Mouse (Mus musculus): ENCODE results near the gene G6pdx. TPM values are rescaled to one million over a fixed set of nuclear protein-coding genes. Genes with fewer than 3 reads are reported as not detected.
A peak's percentile ranks its signal among the peaks of the same experiment; 100 is the strongest.

G6pdx gene
- total RNA-seq (2021) = 10 to 100 TPM in 1 of 2 experiments, 1 to 10 TPM in 1; 5.8 to 10.6 TPM
- long read RNA-seq, experiment 1, partial matches to known transcripts = 1 of 3 reads
- long read RNA-seq, experiment 1, other reads (novel, unspliced or antisense) = 0 of 3 reads
- long read RNA-seq, experiment 2, partial matches to known transcripts = 0 of 2 reads
- long read RNA-seq, experiment 2, other reads (novel, unspliced or antisense) = 1 of 2 reads

DNA sequence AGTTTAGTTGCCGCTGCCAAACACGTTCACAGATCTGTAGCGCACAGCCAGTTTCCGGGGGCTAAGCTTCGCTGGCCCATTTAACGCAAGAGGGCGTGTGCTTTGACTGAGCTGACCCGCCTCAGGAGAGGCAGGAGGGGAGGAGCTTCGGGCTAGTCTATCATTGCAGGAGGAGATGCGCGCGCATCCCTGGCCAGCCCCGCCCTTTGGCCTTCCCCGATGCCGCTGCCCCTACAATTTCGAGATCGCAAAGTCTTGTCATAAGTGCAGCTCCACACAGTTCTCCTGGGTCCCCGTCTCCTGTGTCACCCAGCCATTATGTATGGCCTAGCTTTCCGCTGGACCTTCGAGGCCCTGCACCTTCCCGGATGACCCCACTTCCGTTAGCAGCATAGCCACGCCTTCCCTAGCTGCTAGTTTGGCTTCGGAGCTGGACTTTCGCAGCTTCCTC, at the start of gene G6pdx:
TSS of gene G6pdx (minus strand) at position 369 of the 451 bp plus-strand sequence.
- DNase-seq = peak; percentile 91 to 92

- DNase-seq = peak in 1 of 2 experiments; percentile 31
Measured at GRCm38 (mm10) chrX:74452773-74453172, 23.8 kb upstream of the G6pdx start.

DNA sequence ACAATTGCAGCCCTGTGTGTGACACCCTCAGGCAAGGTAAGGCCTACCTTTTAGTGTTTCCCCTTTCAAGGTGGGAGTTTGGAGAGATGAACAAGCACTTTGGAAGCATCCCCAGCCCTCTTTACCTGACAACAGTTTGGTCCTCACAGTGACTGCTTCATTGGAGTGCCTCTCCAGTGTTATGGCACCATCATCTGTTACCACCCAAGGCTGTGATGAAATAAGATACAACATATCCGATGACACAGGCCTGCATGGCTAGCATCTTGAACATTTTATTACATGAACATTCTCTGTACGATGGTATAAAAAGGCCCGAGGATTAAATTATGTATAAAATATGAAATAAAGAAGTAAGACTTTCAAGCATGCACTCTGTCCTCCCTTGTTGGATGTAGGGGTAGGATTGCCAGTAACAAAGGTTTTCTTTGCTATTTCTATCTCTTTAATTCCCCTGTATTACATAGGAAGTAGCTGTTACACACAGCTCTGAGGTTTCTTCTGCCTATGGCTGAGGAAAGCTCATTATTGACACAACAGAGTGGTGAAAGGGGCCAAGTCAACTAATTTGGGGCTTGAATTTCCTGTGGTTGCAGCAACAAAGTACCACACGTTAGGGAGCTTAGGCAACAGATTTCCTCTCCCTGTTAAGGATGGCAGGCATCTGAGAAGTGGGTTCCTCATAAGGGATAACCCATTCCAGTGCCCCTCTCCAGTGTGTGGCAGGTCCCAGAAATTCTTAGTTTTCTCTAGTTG, 22.3 kb upstream of the G6pdx start:
- DNase-seq = no peak

DNA sequence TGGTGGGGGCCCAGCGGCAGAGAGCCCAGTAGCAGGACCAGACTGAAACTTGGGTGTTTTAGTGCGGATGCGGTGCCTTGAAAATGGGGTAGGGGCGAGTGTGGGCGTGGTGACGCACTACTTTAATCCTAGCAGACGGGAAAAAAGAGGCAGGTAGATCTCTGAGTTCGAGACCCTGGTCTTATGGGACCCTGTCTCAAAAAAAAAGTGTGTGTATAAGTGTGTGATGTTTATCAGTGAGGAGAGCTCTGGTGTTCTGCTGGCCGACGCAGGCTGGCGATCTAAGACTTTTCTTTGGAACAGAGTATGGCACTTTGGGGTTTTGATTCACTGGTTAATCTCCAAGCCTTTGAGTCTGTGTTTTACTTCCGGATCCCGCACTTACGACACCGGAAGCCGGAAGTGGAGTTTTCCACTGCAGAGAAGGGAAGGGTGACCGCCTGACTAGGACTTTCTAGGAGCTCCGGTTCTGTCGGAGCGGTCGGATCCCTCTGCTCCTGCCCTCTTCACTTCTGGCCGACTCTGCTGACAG, 362 bp upstream of the G6pdx start:
- DNase-seq = peak; percentile 88

DNA sequence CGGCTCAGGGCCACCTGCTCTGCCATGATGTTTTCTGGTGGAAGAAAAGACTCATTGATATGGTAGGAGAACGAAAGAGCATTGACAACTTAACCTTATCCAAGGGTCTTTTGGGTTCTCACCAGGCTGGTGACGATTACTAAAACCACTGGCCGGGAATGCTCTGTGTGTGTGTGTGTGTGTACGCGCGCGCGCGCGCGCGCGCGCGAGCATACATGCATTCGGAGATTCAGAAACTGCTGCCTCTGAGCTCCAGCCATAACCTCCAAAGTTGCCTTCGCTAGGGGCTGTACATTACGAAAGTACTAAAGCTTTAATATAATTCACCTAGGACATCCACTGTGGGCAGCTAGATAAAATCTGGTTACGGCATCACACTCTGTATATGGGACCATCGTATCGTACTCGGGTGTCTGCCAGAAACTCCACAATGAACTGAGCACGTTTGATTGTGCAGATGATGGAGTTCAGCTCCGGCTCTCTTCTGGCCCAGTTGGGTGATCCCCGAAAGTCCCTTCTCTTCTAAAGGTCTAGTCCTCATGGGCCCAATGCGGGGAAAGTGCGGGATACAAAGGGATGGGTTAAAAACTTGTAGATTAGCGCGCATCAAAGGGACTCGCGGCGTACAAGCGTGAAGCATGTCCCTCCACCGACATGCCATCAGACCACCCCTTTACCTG, 708 bp downstream of the G6pdx start:
- DNase-seq = no peak

GRCm38 (mm10) chrX:74427116-74427515, 1.9 kb downstream of the G6pdx start:
- DNase-seq = no peak

- no peak for DNase-seq
Measured at GRCm38 (mm10) chrX:74426256-74426655, 2.7 kb downstream of the G6pdx start.

DNA sequence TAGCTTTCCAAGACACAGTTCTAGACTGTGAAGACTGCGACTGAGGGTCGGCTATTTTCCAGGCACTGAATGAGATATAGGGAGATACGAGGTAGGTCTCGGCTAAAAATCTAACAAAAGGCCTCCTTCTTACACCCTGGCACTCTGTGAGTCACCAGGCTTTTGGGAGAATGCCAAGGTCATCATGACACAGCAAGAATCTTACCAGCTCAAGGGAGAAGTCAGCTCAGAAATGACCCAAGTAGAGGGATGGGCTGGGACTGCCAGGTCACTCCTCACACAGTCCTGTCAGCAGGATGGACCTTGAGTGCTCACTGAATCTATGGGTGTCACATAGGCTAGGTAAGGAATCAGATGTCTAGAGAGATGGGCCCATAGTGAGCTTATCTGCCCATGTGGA, 3.8 kb downstream of the G6pdx start:
- peak; percentile 44 to 60 for DNase-seq

GRCm38 (mm10) chrX:74424443-74424842, 4.6 kb downstream of the G6pdx start:
- DNase-seq = peak; percentile 8 to 33

DNA sequence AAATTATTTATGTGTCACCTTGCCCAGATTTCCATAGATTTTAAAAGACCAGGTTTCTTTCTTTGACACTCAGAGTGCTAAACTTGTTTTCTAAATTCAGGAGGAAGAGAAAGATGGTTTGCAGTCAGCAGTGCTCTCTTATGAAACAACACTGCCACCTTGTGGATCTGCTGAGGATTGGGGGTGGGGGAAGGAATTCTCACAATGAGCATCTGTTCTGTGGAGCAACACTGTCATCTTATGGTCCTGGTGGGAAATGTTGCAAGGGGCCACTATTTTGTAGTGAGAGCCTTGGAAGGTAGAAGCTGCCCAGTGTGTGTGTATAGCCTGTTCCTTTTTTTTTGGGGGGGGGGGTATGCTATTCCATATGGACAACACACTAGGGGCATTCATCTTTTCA, 15.6 kb downstream of the G6pdx start:
- DNase-seq = peak; percentile 65 to 79

DNA sequence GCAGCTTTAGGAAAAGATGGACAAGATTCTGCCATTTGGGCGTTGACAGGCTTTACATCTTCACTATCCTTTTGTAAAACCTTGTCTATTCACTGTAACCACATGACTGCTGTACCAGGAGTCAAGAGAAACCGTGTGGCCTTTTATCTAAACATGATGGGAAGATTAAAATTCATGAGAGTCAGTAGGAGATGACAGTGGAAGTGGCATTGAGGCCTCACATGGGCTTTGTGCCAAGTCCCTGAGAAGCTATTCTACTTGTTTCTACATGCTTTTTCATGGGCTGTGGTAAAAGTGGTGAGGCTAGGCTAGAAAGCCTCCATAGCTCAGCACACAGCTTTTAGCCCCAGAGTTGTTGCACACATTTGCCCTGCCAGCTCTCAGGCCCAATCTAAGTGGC, 20.7 kb downstream of the G6pdx start:
- DNase-seq = no peak

GRCm38 (mm10) chrX:74400136-74400535, 28.9 kb downstream of the G6pdx start:
- no peak for DNase-seq

DNA sequence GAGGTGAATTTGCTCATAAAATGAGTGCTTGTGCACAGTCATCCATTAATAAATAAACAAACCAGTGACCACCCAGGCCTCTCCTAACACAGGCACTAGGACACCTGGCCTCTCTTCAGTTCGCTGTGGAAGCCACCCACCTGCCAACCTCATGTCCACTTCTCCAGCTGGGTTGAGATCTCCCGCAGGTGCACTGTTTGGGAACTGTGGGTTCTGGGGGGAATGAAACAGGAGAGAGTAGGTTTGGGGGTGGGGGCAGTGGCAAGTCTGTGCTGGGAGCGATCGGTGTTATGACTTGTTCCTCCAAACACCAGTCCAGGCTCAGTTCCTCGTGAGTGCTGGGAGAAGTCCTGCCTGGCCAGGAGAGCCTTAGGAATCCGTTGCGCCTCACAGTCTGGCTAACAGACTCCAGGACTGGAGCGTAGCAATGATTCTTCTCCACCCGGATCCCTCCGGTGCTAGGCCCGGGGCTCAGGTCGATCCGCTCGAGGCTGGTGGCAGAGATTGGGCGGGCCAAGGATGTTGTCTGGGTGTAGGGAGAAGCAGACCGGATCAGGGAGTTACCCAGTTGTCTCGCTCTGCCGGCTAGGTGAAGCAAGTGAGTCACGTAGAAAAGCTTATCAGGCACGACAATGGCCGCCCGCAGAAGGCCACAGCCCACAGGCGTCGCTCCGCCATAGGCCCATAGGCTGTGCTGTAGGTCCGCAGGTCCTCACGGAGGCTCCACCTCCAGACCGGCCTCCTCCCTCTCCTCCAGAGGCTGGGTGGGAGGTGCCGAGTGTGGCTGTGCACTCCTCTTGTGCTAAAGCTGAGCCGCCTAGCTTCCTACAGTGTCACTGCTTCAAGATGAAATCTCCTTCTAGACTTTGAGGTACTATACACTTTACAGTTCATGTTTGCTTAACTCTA, 36.2 kb downstream of the G6pdx start, which contains the start of the genes Fam3a and Ikbkg:
TSS of gene Fam3a (minus strand) at position 738 of the 909 bp plus-strand sequence.
TSS of gene Ikbkg (plus strand) at position 756 of the 909 bp plus-strand sequence.
- peak; percentile 80 to 92 for DNase-seq

- DNase-seq = no peak
Measured at GRCm38 (mm10) chrX:74388153-74388552, 40.8 kb downstream of the G6pdx start.

GRCm38 (mm10) chrX:74384451-74384850, 44.5 kb downstream of the G6pdx start:
- no peak for DNase-seq

- peak; percentile 88 to 93 for DNase-seq
Measured at GRCm38 (mm10) chrX:74372888-74373549, 56.0 kb downstream of the G6pdx start, which contains the start of the genes Ubl4a and Slc10a3. TSS of gene Ubl4a (minus strand) at chrX:74373218. TSS of gene Slc10a3 (minus strand) at chrX:74373349.

- peak; percentile 76 to 84 for DNase-seq
Measured at GRCm38 (mm10) chrX:74368209-74368909, 60.6 kb downstream of the G6pdx start.

DNA sequence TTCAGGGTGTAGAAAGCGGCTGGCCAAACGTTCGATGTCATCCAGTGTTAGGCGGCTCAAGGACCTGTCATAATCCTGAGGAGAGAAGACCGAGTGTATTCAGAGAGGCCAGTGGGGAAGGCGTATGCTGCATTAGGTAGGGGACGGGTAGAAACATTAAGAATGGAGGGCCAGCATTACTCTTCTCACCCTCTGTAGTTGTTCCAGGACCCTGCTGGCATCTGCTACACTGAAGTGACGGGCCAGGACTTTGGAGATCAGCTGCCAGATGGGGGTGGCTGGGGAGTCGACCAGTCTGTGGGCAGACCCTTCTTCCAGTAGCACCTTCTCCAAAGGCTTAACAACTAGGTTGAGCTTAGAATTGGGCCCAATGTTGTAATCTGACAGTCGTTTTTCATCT, 61.5 kb downstream of the G6pdx start:
- DNase-seq = no peak

Measured in heart, adult 18-20 months (tissue).